Mouse (Mus musculus) midbrain, embryonic 13.5 days (tissue): ENCODE data around the gene Id3. TPM values are rescaled to one million over a fixed set of nuclear protein-coding genes. Genes with fewer than 3 reads are reported as not detected.

ENCODE experiments used
- ATAC-seq: fragments of 200-750 bp; cut with Nextera tagmentation; 2 replicates; pipeline ENCODE4 v1.8.0; 2017; ENCODE audit warnings: mild to moderate bottlenecking, moderate TSS enrichment, moderate library complexity
- H3K27ac ChIP-seq: fragments of 300-500 bp; sonication (generic); 2 replicates; pipeline ENCODE4 v1.5.1; 2015; ENCODE audit warnings: inconsistent platforms, mild to moderate bottlenecking, moderate library complexity
- H3K27me3 ChIP-seq: fragments of 300-500 bp; sonication (generic); 2 replicates; pipeline ENCODE4 v1.6.1; 2015; ENCODE audit warnings: mild to moderate bottlenecking, inconsistent platforms
- H3K36me3 ChIP-seq: fragments of 300-500 bp; sonication (generic); 2 replicates; pipeline ENCODE4 v1.6.1; 2015; ENCODE audit warnings: mild to moderate bottlenecking, inconsistent platforms
- H3K4me1 ChIP-seq: fragments of 300-500 bp; sonication (generic); replicated peaks from 2 replicates; pipeline ENCODE4 v1.6.1; 2015; ENCODE audit warnings: inconsistent platforms
- H3K4me2 ChIP-seq: fragments of 300-500 bp; sonication (generic); replicated peaks from 2 replicates; pipeline ENCODE4 v1.6.1; 2015; ENCODE audit warnings: moderate library complexity, mild to moderate bottlenecking, inconsistent platforms
- H3K4me3 ChIP-seq: fragments of 300-500 bp; sonication (generic); replicated peaks from 2 replicates; pipeline ENCODE4 v1.5.1; 2015; ENCODE audit warnings: mild to moderate bottlenecking, inconsistent platforms
- H3K9ac ChIP-seq: fragments of 300-500 bp; sonication (generic); replicated peaks from 2 replicates; pipeline ENCODE4 v1.6.1; 2015; ENCODE audit warnings: mild to moderate bottlenecking, inconsistent platforms
- H3K9me3 ChIP-seq: fragments of 300-500 bp; sonication (generic); 2 replicates; pipeline ENCODE4 v1.6.1; 2016; ENCODE audit warnings: mild to moderate bottlenecking, inconsistent platforms
- WGBS: fragments of 180-500 bp; shearing (Covaris S2); methylation state at CpG from one replicate; pipeline ENCODE4 v1.1.7; 2015; 5-methylcytosine and 5-hydroxymethylcytosine counted together
- polyA plus RNA-seq: library from polyadenylated mRNA; unstranded; fragments of >200 nt; fragmentation: Nextera tagmentation; extraction: Ambion mirVana; gene quantifications from 2 replicates; pipeline ENCODE4 v1.2.1, GENCODE M21; 2015

The Id3 gene
- polyA plus RNA-seq, 1 experiment from 2014 or later = 214 TPM

- Histone ChIP-seq H3K27ac (no peak overlapping the region), H3K27me3 (no peaks in the 10 kb centered on the region), H3K4me1 (peaks cover under 1% of the 10 kb centered on the region; the same call in 1 of the 2 replicates), H3K4me2 (no peak overlapping the region), H3K36me3 (no peaks in the 10 kb centered on the region), H3K9ac (no peak overlapping the region), H3K4me3 (no peak overlapping the region), H3K9me3 (0 out of 2 replicates have a peak, but pooled peaks cover 5% of the 10 kb centered on the region)
- WGBS = 71% methylated on average over 13 of the region's 13 CpGs
- no peak for ATAC-seq
These were observed 15.6 kb upstream of the Id3 start for GRCm38 (mm10) chr4:136127670-136128069.

- no peak overlapping the region for H3K4me3 ChIP-seq
- H3K4me2 ChIP-seq = no peak overlapping the region
- H3K9ac ChIP-seq = no peak overlapping the region
- H3K4me1 ChIP-seq = peaks cover 22% of the 10 kb centered on the region
- no peaks in the 10 kb centered on the region for H3K36me3 ChIP-seq
- no peak overlapping the region for H3K27ac ChIP-seq
- no peak for ATAC-seq
- H3K27me3 ChIP-seq = no peaks in the 10 kb centered on the region
- WGBS = 89% methylated on average over 1 of the region's 1 CpGs
- 0 out of 2 replicates have a peak, but pooled peaks cover 5% of the 10 kb centered on the region for H3K9me3 ChIP-seq
These were observed 13.5 kb upstream of the Id3 start for GRCm38 (mm10) chr4:136129842-136130241.

- WGBS = 4% methylated on average over 9 of the region's 9 CpGs
- no peak for ATAC-seq
- Histone ChIP-seq H3K27me3 (no peaks in the 10 kb centered on the region), H3K4me1 (peaks cover 43% of the 10 kb centered on the region), H3K27ac (peak overlapping the region; percentile 97), H3K4me3 (peak overlapping the region; percentile 38), H3K9ac (peak overlapping the region; percentile 71), H3K4me2 (peak overlapping the region; percentile 66), H3K36me3 (no peaks in the 10 kb centered on the region), H3K9me3 (0 out of 2 replicates have a peak, but pooled peaks cover 5% of the 10 kb centered on the region)
These were observed 9.5 kb upstream of the Id3 start for GRCm38 (mm10) chr4:136133801-136134200.

GRCm38 (mm10) chr4:136134418-136134977 is 8.8 kb upstream of the Id3 start:
- peak; percentile 61 for ATAC-seq
- Histone ChIP-seq H3K27ac (peak overlapping the region; percentile 97), H3K9ac (peak overlapping the region; percentile 71), H3K36me3 (no peaks in the 10 kb centered on the region), H3K27me3 (no peaks in the 10 kb centered on the region), H3K4me3 (peak overlapping the region; percentile 38), H3K4me1 (peaks cover 47% of the 10 kb centered on the region), H3K4me2 (peak overlapping the region; percentile 66), H3K9me3 (0 out of 2 replicates have a peak, but pooled peaks cover under 1% of the 10 kb centered on the region)
- under 1% methylated on average over 15 of the region's 15 CpGs for WGBS

GRCm38 (mm10) chr4:136134978-136135873 is 8.1 kb upstream of the Id3 start:
- peak; percentile 85 for ATAC-seq
- peaks cover 55% of the 10 kb centered on the region for H3K4me1 ChIP-seq

GRCm38 (mm10) chr4:136135874-136136728 is 7.2 kb upstream of the Id3 start:
- Histone ChIP-seq H3K9me3 (no peaks in the 10 kb centered on the region), H3K4me3 (peak overlapping the region; percentile 38), H3K9ac (peak overlapping the region; percentile 71), H3K27ac (peak overlapping the region; percentile 97), H3K27me3 (no peaks in the 10 kb centered on the region), H3K4me1 (peaks cover 62% of the 10 kb centered on the region), H3K4me2 (peak overlapping the region; percentile 66), H3K36me3 (no peaks in the 10 kb centered on the region)
- WGBS = 25% methylated on average over 9 of the region's 9 CpGs
- ATAC-seq = no peak

More at GRCm38 (mm10) chr4:136134978-136135873, 8.1 kb upstream of the Id3 start:
- peak overlapping the region; percentile 97 for H3K27ac ChIP-seq
- no peaks in the 10 kb centered on the region for H3K9me3 ChIP-seq
- peak overlapping the region; percentile 66 for H3K4me2 ChIP-seq
- H3K4me3 ChIP-seq = peak overlapping the region; percentile 38
- H3K36me3 ChIP-seq = no peaks in the 10 kb centered on the region
- H3K9ac ChIP-seq = peak overlapping the region; percentile 71
- under 1% methylated on average over 50 of the region's 50 CpGs for WGBS
- H3K27me3 ChIP-seq = no peaks in the 10 kb centered on the region

- Histone ChIP-seq H3K4me3 (no peak overlapping the region), H3K27me3 (no peaks in the 10 kb centered on the region; the same call in 1 of the 2 replicates), H3K4me1 (peaks cover 76% of the 10 kb centered on the region), H3K27ac (peak overlapping the region; percentile 82), H3K9me3 (no peaks in the 10 kb centered on the region), H3K9ac (no peak overlapping the region), H3K36me3 (no peaks in the 10 kb centered on the region), H3K4me2 (no peak overlapping the region)
- no peak for ATAC-seq
- WGBS = 51% methylated on average over 17 of the region's 17 CpGs
These were observed 3.8 kb upstream of the Id3 start for GRCm38 (mm10) chr4:136139326-136140110.

GRCm38 (mm10) chr4:136140327-136141250 is 2.7 kb upstream of the Id3 start:
- no peaks in the 10 kb centered on the region for H3K9me3 ChIP-seq
- H3K36me3 ChIP-seq = no peaks in the 10 kb centered on the region
- 3% methylated on average over 31 of the region's 31 CpGs for WGBS
- H3K4me1 ChIP-seq = peaks cover 78% of the 10 kb centered on the region
- H3K4me3 ChIP-seq = peak overlapping the region; percentile 26
- H3K9ac ChIP-seq = no peak overlapping the region
- peak overlapping the region; percentile 82 for H3K27ac ChIP-seq
- ATAC-seq = peak; percentile 88
- peaks cover 8% of the 10 kb centered on the region for H3K27me3 ChIP-seq
- H3K4me2 ChIP-seq = peak overlapping the region; percentile 52

GRCm38 (mm10) chr4:136142267-136143192 is 767 bp upstream of the Id3 start:
- no peak for ATAC-seq
- 5% methylated on average over 17 of the region's 17 CpGs for WGBS

More at GRCm38 (mm10) chr4:136142267-136143192, 767 bp upstream of the Id3 start:
- Histone ChIP-seq H3K9ac (peak overlapping the region; percentile 50), H3K36me3 (no peaks in the 10 kb centered on the region), H3K27me3 (peaks cover 15% of the 10 kb centered on the region), H3K4me1 (peaks cover 85% of the 10 kb centered on the region), H3K4me3 (peak overlapping the region; percentile 54; the same call in 1 of the 2 replicates), H3K27ac (peak overlapping the region; percentile 82), H3K9me3 (no peaks in the 10 kb centered on the region), H3K4me2 (peak overlapping the region; percentile 76)
